Mouse (Mus musculus): ENCODE data around the gene Lbp. TPM values are rescaled to one million over a fixed set of nuclear protein-coding genes. Genes with fewer than 3 reads are reported as not detected.

The Lbp gene
- 3.1 and 4.2 TPM in 2 replicates for polyA plus RNA-seq (2016; fragmentation: Nextera tagmentation; extraction: Ambion mirVana)

- Histone ChIP-seq H3K36me3 (no peaks in the 10 kb centered on the region), H3K9ac (replicated peaks) (no peak within 1 kb of the TSS), H3K27me3 (no peaks in the 10 kb centered on the region), H3K4me2 (peak within 1 kb of the TSS; percentile 17), H3K9me3 (peaks cover 4% of the 10 kb centered on the region; the same call in 1 of the 2 replicates), H3K4me1 (replicated peaks) (peaks cover 14% of the 10 kb centered on the region), H3K27ac (peak within 1 kb of the TSS; percentile 9; the same call in 1 of the 2 replicates), H3K4me3 (replicated peaks) (no peak within 1 kb of the TSS)
- peak; percentile 73 for ATAC-seq (ENCODE audit: insufficient number of reproducible peaks, insufficient read depth, low FRiP score, low TSS enrichment, low read depth)
- 52% methylated on average over 13 of the region's 13 CpGs for whole genome bisulfite sequencing
Measured at GRCm38 (mm10) chr2:158305948-158306695, at the start of gene Lbp. Gene Lbp, plus strand, starts transcription at chr2:158306493.

DNA sequence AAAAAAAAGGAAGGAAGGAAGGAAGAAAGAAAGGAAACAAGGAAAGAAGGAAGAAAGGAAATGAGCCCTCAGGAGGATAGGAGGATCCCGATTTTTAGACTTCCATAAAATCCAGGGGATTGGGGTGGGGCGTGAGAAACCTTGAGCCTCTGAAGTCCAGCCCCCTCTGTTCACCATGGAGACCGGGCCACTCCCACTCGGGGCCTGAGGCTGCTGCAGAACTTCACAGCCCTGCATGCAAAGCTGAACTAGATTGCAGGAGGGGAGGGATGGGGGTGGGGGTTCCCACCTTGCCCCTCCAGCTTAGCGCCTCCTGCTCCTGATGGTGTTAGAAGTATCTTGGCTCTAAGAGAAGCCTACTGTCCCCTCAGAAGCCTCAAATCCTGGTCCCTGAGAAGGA lies 49.4 kb upstream of the Lbp start:
- no peak overlapping the region; the same call in 1 of the 2 replicates for H3K4me2 ChIP-seq
- H3K27me3 ChIP-seq, result 0 out of 2 replicates have a peak, but pooled peaks cover 8% of the 10 kb centered on the region
- no peak for ATAC-seq (ENCODE audit: insufficient number of reproducible peaks, insufficient read depth, low FRiP score, low TSS enrichment, low read depth)
- no peak overlapping the region for H3K9ac ChIP-seq (replicated peaks)
- H3K36me3 ChIP-seq, result no peaks in the 10 kb centered on the region
- no peak overlapping the region for H3K4me3 ChIP-seq (replicated peaks)
- 6% methylated on average over 5 of the region's 5 CpGs for WGBS
- no peaks in the 10 kb centered on the region for H3K9me3 ChIP-seq
- peaks cover 23% of the 10 kb centered on the region for H3K4me1 ChIP-seq (replicated peaks)
- no peak overlapping the region for H3K27ac ChIP-seq

DNA sequence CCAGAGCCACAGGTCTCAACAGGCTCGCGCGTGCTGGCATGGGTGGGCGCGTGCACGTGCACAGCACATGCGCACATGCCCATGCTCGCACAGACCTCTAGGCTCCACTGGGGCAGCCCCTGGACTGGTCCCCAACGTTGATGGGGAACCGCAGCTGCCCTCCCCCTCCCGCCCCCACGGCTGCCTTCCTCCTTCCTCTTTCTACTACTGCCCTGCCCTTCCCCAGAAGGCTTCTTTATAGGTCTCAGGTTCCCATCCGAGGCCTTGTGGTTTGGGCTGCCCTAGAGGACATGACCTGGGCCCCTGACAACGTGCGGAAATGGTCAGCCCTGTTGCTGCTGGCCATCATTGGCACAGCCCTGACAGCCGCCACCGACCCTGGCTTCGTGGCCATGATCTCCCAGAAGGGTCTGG lies 48.3 kb upstream of the Lbp start, which contains the start of gene Bpi:
TSS of gene Bpi (plus strand) at position 90 of the 414 bp plus-strand sequence.
- peaks cover 23% of the 10 kb centered on the region for H3K4me1 ChIP-seq (replicated peaks)
- no peak within 1 kb of the TSS for H3K9ac ChIP-seq (replicated peaks)
- no peak for ATAC-seq (ENCODE audit: insufficient number of reproducible peaks, insufficient read depth, low FRiP score, low TSS enrichment, low read depth)
- H3K9me3 ChIP-seq, result no peaks in the 10 kb centered on the region
- H3K27me3 ChIP-seq, result 0 out of 2 replicates have a peak, but pooled peaks cover 8% of the 10 kb centered on the region
- no peaks in the 10 kb centered on the region for H3K36me3 ChIP-seq
- peak within 1 kb of the TSS; percentile 3; the same call in 1 of the 2 replicates for H3K4me2 ChIP-seq
- WGBS, result 51% methylated on average over 18 of the region's 18 CpGs
- H3K4me3 ChIP-seq (replicated peaks), result no peak within 1 kb of the TSS
- no peak within 1 kb of the TSS for H3K27ac ChIP-seq

DNA sequence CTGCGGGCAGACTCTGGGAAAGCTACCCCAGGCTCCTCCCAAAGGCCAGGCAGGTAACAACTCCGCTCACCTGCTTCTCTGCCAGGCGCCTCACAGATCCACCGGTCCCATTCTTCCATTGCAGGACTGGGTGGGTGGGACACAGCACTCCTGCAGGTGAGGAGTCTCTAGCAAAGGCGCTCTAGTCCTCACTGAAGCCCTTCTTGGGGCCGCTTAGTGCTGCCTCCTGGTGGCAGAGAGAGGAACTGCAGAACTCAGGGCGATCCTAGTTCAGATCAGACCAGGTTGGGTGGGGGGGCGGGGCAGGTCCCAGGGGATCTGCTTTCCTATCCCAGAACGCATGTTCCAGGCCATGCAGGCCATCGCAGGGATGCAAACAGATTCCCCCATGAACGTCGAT lies 47.5 kb upstream of the Lbp start:
- H3K4me1 ChIP-seq (replicated peaks), result peaks cover 23% of the 10 kb centered on the region
- no peak overlapping the region for H3K4me3 ChIP-seq (replicated peaks)
- H3K27ac ChIP-seq, result no peak overlapping the region
- H3K9me3 ChIP-seq, result no peaks in the 10 kb centered on the region
- H3K36me3 ChIP-seq, result no peaks in the 10 kb centered on the region
- 0 out of 2 replicates have a peak, but pooled peaks cover 8% of the 10 kb centered on the region for H3K27me3 ChIP-seq
- ATAC-seq (ENCODE audit: insufficient number of reproducible peaks, insufficient read depth, low FRiP score, low TSS enrichment, low read depth), result no peak
- 16% methylated on average over 12 of the region's 12 CpGs for WGBS
- no peak overlapping the region for H3K9ac ChIP-seq (replicated peaks)
- no peak overlapping the region for H3K4me2 ChIP-seq

DNA sequence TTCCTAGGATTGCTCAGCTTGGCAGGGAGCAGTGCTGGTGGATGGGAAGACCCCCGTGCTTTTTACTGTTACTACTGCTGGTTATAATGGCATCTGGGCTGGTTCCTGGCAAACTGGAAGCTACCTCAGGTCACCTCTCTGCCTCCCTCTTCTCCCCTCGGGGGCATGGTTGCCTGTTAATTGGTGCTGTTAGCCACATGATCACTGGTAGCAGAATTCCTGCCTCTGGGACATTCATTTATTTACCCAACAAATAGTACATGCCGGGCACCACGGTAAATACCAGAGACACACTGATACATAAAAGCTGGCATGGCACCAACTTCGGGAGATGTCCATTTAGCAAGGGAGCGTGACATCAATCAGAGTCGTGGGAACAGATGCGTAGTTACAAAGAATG lies 46.8 kb upstream of the Lbp start:
- no peak for ATAC-seq (ENCODE audit: insufficient number of reproducible peaks, insufficient read depth, low FRiP score, low TSS enrichment, low read depth)
- Histone ChIP-seq H3K9ac (replicated peaks) (no peak overlapping the region), H3K4me1 (replicated peaks) (peaks cover 23% of the 10 kb centered on the region), H3K36me3 (no peaks in the 10 kb centered on the region), H3K27ac (no peak overlapping the region), H3K4me2 (no peak overlapping the region), H3K9me3 (no peaks in the 10 kb centered on the region), H3K4me3 (replicated peaks) (no peak overlapping the region), H3K27me3 (0 out of 2 replicates have a peak, but pooled peaks cover 8% of the 10 kb centered on the region)
- WGBS, result 75% methylated on average over 8 of the region's 8 CpGs

GRCm38 (mm10) chr2:158264877-158265276 lies 41.4 kb upstream of the Lbp start:
- Histone ChIP-seq H3K9me3 (no peaks in the 10 kb centered on the region), H3K4me1 (replicated peaks) (no peaks in the 10 kb centered on the region; the same call in 1 of the 2 replicates), H3K4me2 (no peak overlapping the region), H3K36me3 (no peaks in the 10 kb centered on the region), H3K4me3 (replicated peaks) (no peak overlapping the region), H3K27me3 (0 out of 2 replicates have a peak, but pooled peaks cover 4% of the 10 kb centered on the region), H3K9ac (replicated peaks) (no peak overlapping the region), H3K27ac (no peak overlapping the region)
- ATAC-seq (ENCODE audit: insufficient number of reproducible peaks, insufficient read depth, low FRiP score, low TSS enrichment, low read depth), result no peak
- 84% methylated on average over 3 of the region's 3 CpGs for WGBS

GRCm38 (mm10) chr2:158270017-158270416 lies 36.3 kb upstream of the Lbp start:
- Histone ChIP-seq H3K4me1 (replicated peaks) (peaks cover 7% of the 10 kb centered on the region), H3K36me3 (no peaks in the 10 kb centered on the region), H3K27me3 (0 out of 2 replicates have a peak, but pooled peaks cover 9% of the 10 kb centered on the region), H3K9ac (replicated peaks) (no peak overlapping the region), H3K27ac (no peak overlapping the region), H3K9me3 (no peaks in the 10 kb centered on the region), H3K4me3 (replicated peaks) (no peak overlapping the region), H3K4me2 (no peak overlapping the region)
- no peak for ATAC-seq (ENCODE audit: insufficient number of reproducible peaks, insufficient read depth, low FRiP score, low TSS enrichment, low read depth)
- WGBS, result 82% methylated on average over 8 of the region's 8 CpGs

DNA sequence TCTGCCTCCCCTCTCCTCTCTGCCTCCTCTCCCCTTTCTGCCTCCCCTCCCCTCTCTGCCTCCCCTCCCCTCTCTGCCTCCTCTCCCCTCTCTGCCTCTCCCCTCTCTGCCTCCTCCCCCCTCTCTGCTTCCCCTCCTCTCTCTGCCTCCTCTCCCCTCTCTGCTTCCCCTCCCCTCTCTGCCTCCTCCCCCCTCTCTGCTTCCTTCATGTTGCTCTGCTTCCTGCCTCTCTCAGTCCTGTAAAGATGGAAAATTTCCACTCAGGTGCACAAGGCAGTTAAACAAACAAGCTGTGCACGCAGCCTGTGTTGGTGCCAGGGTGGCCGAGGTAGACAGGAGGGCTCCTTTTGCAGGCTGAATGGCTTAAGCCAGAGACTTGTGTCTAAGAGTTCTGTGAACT lies 32.6 kb upstream of the Lbp start:
- WGBS, result 18% methylated on average over 2 of the region's 2 CpGs
- Histone ChIP-seq H3K4me3 (replicated peaks) (no peak overlapping the region), H3K9ac (replicated peaks) (no peak overlapping the region), H3K27ac (peak overlapping the region; percentile 80), H3K9me3 (no peaks in the 10 kb centered on the region), H3K27me3 (0 out of 2 replicates have a peak, but pooled peaks cover 9% of the 10 kb centered on the region), H3K36me3 (no peaks in the 10 kb centered on the region), H3K4me1 (replicated peaks) (peaks cover 7% of the 10 kb centered on the region), H3K4me2 (no peak overlapping the region)
- no peak for ATAC-seq (ENCODE audit: insufficient number of reproducible peaks, insufficient read depth, low FRiP score, low TSS enrichment, low read depth)

DNA sequence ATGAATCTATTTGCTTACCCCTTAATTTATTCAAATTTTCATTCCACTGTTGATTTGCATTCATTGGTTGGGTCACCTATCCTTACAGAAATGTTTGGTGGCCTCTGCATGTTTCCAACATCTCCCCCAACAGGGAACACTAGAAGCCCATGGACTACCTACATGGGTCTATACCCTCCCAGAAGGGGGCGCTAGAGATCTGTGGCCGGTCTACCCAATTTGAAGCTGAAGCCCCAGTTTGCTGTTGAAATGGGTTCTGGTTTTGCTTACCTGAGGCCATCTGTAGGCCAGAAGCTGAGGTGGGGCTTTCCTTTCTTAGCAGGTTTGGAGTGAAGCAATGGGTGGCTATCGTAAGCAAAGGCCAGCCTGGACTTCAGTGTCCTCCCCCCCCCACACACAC lies 30.9 kb upstream of the Lbp start:
- Histone ChIP-seq H3K4me3 (replicated peaks) (no peak overlapping the region), H3K9me3 (no peaks in the 10 kb centered on the region), H3K27me3 (0 out of 2 replicates have a peak, but pooled peaks cover 2% of the 10 kb centered on the region), H3K4me2 (no peak overlapping the region), H3K9ac (replicated peaks) (no peak overlapping the region), H3K27ac (no peak overlapping the region), H3K36me3 (no peaks in the 10 kb centered on the region), H3K4me1 (replicated peaks) (peaks cover 7% of the 10 kb centered on the region)
- 94% methylated on average over 3 of the region's 3 CpGs for WGBS
- no peak for ATAC-seq (ENCODE audit: insufficient number of reproducible peaks, insufficient read depth, low FRiP score, low TSS enrichment, low read depth)

GRCm38 (mm10) chr2:158275811-158276210 lies 30.5 kb upstream of the Lbp start:
- 65% methylated on average over 4 of the region's 4 CpGs for WGBS
- H3K27ac ChIP-seq, result no peak overlapping the region
- H3K4me2 ChIP-seq, result no peak overlapping the region
- H3K9ac ChIP-seq (replicated peaks), result no peak overlapping the region
- H3K36me3 ChIP-seq, result no peaks in the 10 kb centered on the region
- H3K9me3 ChIP-seq, result no peaks in the 10 kb centered on the region
- H3K4me3 ChIP-seq (replicated peaks), result no peak overlapping the region
- no peak for ATAC-seq (ENCODE audit: insufficient number of reproducible peaks, insufficient read depth, low FRiP score, low TSS enrichment, low read depth)
- no peaks in the 10 kb centered on the region for H3K27me3 ChIP-seq
- peaks cover 7% of the 10 kb centered on the region for H3K4me1 ChIP-seq (replicated peaks)

- no peak overlapping the region for H3K9ac ChIP-seq (replicated peaks)
- H3K4me3 ChIP-seq (replicated peaks), result no peak overlapping the region
- H3K4me1 ChIP-seq (replicated peaks), result peaks cover 7% of the 10 kb centered on the region
- no peaks in the 10 kb centered on the region for H3K36me3 ChIP-seq
- 66% methylated on average over 6 of the region's 6 CpGs for WGBS
- no peaks in the 10 kb centered on the region for H3K27me3 ChIP-seq
- H3K27ac ChIP-seq, result no peak overlapping the region
- ATAC-seq (ENCODE audit: insufficient number of reproducible peaks, insufficient read depth, low FRiP score, low TSS enrichment, low read depth), result no peak
- H3K4me2 ChIP-seq, result no peak overlapping the region
- no peaks in the 10 kb centered on the region for H3K9me3 ChIP-seq
Measured at GRCm38 (mm10) chr2:158276451-158276850, 29.8 kb upstream of the Lbp start.
